Mouse (Mus musculus) stomach, embryonic 14.5 days (tissue): ENCODE data around the gene Qsox1. TPM values are rescaled to one million over a fixed set of nuclear protein-coding genes. Genes with fewer than 3 reads are reported as not detected.

Source experiments
- ATAC-seq: fragments of 200-750 bp; cut with Nextera tagmentation; 2 replicates; pipeline ENCODE4 v1.8.0; 2017; ENCODE audit warnings: low read depth, moderate TSS enrichment; ENCODE audit not compliant: insufficient number of reproducible peaks, insufficient read depth, low FRiP score
- H3K27ac ChIP-seq: fragments of 300-500 bp; sonication (generic); 2 replicates; pipeline ENCODE4 v1.5.1; 2014; ENCODE audit warnings: mild to moderate bottlenecking, low read length, moderate library complexity, mixed read lengths
- H3K27me3 ChIP-seq: fragments of 300-500 bp; sonication (generic); 2 replicates; pipeline ENCODE4 v1.6.1; 2014; ENCODE audit warnings: low read length, control low read depth, mixed read lengths; ENCODE audit not compliant: control insufficient read depth, insufficient read depth
- H3K36me3 ChIP-seq: fragments of 300-500 bp; sonication (generic); 2 replicates; pipeline ENCODE4 v1.6.1; 2014; ENCODE audit warnings: mild to moderate bottlenecking, control low read depth, low read length, moderate library complexity, mixed read lengths; ENCODE audit not compliant: control insufficient read depth, insufficient read depth
- H3K4me1 ChIP-seq: fragments of 300-500 bp; sonication (generic); 2 replicates; pipeline ENCODE4 v1.6.1; 2014; ENCODE audit warnings: low read length, control low read depth, mixed read lengths; ENCODE audit not compliant: control insufficient read depth, insufficient read depth
- H3K4me2 ChIP-seq: fragments of 300-500 bp; sonication (generic); replicated peaks from 2 replicates; pipeline ENCODE4 v1.6.1; 2014; ENCODE audit warnings: low read depth, low read length, control low read depth
- H3K4me3 ChIP-seq: fragments of 300-500 bp; sonication (generic); 2 replicates; pipeline ENCODE4 v1.5.1; 2014; ENCODE audit warnings: low read depth, low read length, control low read depth
- H3K9ac ChIP-seq: fragments of 300-500 bp; sonication (generic); replicated peaks from 2 replicates; pipeline ENCODE4 v1.6.1; 2014; ENCODE audit warnings: low read depth, mild to moderate bottlenecking, control low read depth, low read length, moderate library complexity, mixed read lengths
- H3K9me3 ChIP-seq: fragments of 300-500 bp; sonication (generic); 2 replicates; pipeline ENCODE4 v1.6.1; 2016; ENCODE audit warnings: low read depth, low read length, control low read depth; ENCODE audit not compliant: control insufficient read depth
- WGBS: fragments of 180-500 bp; shearing (Covaris S2); extraction: QIAGEN DNeasy Blood & Tissue Kit; methylation state at CpG from one replicate; pipeline ENCODE4 v1.1.7; 2014; 5-methylcytosine and 5-hydroxymethylcytosine counted together
- polyA plus RNA-seq: library from polyadenylated mRNA; unstranded; fragments of >200 nt; fragmentation: Nextera tagmentation; extraction: Ambion mirVana; gene quantifications from 2 replicates; pipeline ENCODE4 v1.2.1, GENCODE M21; 2014

Gene Qsox1
- polyA plus RNA-seq, 1 experiment from 2014 or later: 26.9 TPM

DNA sequence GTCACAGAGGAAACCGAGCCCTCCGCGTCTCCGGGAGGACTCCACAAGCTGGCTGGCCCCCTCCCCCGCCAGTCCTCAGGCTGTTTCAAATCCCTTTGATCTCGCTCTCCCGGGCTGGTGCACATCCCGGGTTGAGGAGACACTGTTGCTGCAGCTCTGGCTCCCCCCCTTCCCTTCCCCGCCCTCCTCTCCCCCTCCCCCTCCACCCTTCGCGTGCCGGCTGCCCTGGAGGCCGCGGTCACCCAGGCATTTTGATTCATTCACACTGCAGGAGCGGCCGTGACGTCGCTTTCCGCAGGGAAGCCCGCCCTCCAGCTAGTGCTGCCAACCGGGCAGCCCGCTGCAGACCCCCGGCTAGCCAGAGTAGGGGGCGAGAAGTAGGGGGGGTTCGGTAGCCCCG is 70.7 kb downstream of the Qsox1 start:
- Histone ChIP-seq H3K4me2 (peak overlapping the region; percentile 90), H3K4me3 (peak overlapping the region; percentile 50), H3K9ac (no peak overlapping the region), H3K9me3 (no peaks in the 10 kb centered on the region), H3K27ac (no peak overlapping the region), H3K27me3 (peaks cover 73% of the 10 kb centered on the region), H3K4me1 (peaks cover 14% of the 10 kb centered on the region), H3K36me3 (no peaks in the 10 kb centered on the region)
- WGBS: 0% methylated on average over 26 of the region's 26 CpGs
- ATAC-seq: peak; percentile 50; the same call in 1 of the 2 replicates

DNA sequence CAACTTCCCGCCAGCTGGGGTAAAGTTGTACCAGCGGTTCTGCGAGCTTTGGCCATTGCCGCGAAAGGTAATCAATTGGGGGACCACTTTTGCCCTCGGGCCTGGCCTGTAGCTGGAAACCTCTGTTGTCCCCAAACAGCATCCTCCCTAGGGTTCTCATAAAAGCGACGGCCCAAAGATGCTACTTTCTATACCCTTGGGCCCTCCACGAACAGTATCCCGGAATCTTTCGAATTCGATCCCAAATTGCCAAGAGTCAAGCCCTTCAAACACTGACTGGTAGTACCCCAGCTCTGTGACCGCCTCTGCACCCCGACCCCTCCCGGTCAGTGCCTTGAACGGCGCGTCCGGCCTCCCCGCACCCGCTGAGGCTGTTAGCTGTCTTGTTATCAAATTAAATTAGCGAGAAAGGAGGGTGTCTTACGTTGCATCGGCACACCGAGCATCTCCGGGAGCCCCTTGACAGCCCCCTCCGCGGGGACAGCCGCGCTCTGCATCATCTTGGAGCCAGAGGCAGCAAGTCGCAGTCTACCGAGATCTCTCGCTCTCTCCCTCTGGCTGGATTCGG is 71.2 kb downstream of the Qsox1 start:
- H3K9me3 ChIP-seq: no peaks in the 10 kb centered on the region
- peak overlapping the region; percentile 50 for H3K4me3 ChIP-seq
- H3K27me3 ChIP-seq: peaks cover 72% of the 10 kb centered on the region
- WGBS: under 1% methylated on average over 34 of the region's 34 CpGs
- ATAC-seq: no peak
- H3K9ac ChIP-seq: no peak overlapping the region
- H3K4me2 ChIP-seq: peak overlapping the region; percentile 90
- H3K36me3 ChIP-seq: no peaks in the 10 kb centered on the region
- H3K27ac ChIP-seq: no peak overlapping the region
- peaks cover 14% of the 10 kb centered on the region for H3K4me1 ChIP-seq

DNA sequence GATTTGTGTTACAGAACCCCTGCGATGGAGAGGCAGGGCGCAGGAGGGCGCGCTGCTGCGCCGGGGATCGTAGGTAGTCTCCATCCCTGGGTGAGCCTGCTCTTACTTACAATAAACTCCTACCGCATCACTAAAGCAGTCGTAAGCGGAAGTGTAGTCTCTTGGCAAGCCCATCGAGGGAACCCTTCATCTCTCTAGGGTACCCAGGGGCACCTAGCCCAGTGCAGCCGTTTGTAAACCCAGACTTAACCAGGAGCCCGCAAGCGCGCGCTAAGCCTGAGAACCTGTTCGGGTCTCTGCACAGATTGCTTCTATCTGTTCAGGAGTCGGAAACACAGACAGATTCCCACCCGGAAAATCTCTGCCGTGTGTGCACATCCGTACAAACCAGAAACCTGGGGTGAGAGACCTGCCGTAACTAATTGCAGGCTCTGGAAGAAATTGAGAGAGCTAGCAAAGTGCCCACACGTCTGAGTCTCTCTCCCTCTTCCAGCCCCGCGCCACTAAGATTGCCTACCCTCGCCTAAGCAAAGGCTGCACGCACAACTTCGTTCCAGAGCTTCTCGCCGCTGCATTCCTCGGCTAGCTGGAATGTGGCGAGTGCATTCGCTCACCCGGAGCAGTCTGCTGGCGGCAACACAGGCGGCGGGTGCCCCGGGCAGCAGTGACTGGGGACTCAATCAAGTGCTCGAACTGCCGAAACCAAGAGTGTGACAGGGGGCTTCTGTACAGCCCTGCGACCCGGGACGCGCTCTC is 71.9 kb downstream of the Qsox1 start:
- H3K4me2 ChIP-seq: peak overlapping the region; percentile 21; the same call in 1 of the 2 replicates
- no peak overlapping the region for H3K27ac ChIP-seq
- ATAC-seq: no peak
- WGBS: under 1% methylated on average over 44 of the region's 44 CpGs
- peaks cover 14% of the 10 kb centered on the region for H3K4me1 ChIP-seq
- H3K9me3 ChIP-seq: no peaks in the 10 kb centered on the region
- H3K9ac ChIP-seq: no peak overlapping the region
- H3K27me3 ChIP-seq: peaks cover 72% of the 10 kb centered on the region
- no peaks in the 10 kb centered on the region for H3K36me3 ChIP-seq
- H3K4me3 ChIP-seq: peak overlapping the region; percentile 50

DNA sequence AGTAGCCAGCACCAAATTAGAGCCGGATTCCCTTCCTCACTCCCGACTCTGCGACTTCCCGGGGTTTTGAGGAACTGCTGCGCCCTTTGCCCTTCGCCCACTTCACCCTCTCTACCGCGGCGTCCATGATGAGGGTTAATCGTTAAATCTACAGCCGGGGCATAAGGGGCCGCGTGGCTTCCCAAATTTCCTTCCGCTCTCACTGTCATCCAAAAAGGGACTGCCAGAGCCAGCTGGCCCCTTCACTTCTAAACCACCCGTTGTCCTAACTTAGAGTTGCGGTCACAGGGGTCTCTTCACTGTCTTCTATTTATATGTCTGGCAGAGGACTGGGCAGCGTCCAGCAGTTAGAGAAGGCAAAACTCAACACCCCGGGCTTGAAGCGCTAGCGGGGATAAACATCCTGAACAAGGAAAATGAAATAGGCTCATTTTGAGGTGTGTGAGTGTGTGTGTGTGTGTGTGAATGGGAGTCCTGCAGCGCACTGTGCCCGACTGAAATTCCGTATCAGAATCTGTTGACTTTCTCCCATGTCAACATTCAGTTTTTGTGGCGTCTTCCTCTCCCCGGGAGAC is 74.8 kb downstream of the Qsox1 start:
- H3K27me3 ChIP-seq: peaks cover 83% of the 10 kb centered on the region
- H3K27ac ChIP-seq: no peak overlapping the region
- H3K36me3 ChIP-seq: no peaks in the 10 kb centered on the region
- H3K9me3 ChIP-seq: no peaks in the 10 kb centered on the region
- H3K4me1 ChIP-seq: peaks cover 12% of the 10 kb centered on the region
- no peak overlapping the region for H3K9ac ChIP-seq
- ATAC-seq: no peak
- no peak overlapping the region for H3K4me3 ChIP-seq
- H3K4me2 ChIP-seq: no peak overlapping the region
- WGBS: 1% methylated on average over 25 of the region's 25 CpGs

DNA sequence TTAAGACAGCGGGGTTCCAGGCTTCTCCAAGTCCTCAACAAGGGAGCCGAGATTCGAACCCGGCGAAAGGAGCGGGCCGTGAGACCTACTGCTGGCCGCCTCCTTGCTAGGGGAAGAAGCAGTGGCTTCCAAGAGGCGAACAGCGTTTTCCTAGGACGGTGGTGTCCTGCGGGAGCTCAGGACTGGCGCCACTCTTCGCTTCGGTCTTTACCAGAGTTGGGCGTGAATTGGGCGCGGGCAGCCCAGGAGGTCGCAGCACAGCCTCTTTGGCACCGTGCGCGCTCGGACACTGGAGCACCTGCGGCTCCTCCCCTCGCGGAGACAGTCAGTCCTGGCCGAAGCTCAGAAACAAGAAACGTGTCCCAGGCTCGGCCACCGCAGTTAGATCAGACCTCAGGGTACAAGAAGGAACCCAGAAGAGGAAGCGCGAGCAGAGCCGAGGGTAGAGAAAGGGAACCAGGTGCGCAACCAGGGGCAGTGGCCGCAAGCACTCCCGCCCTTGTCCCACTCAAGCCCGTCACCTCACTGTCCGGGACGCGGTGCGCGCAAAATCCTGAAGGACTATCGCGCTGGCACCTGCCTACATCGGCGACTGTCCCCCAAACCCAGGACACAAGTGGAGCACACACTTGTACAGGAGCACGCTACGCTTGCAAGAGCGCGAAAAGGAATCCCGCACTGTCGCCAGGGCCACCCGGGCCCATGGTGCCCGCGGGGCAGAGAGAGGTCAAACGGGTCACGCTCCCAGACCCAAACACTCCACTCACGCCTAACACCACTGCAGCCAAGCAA is 75.5 kb downstream of the Qsox1 start:
- Histone ChIP-seq H3K4me2 (no peak overlapping the region), H3K9me3 (no peaks in the 10 kb centered on the region), H3K9ac (no peak overlapping the region), H3K36me3 (no peaks in the 10 kb centered on the region), H3K4me1 (peaks cover 5% of the 10 kb centered on the region; the same call in 1 of the 2 replicates), H3K27ac (no peak overlapping the region), H3K27me3 (peaks cover 82% of the 10 kb centered on the region), H3K4me3 (no peak overlapping the region)
- 1% methylated on average over 58 of the region's 58 CpGs for WGBS
- no peak for ATAC-seq

DNA sequence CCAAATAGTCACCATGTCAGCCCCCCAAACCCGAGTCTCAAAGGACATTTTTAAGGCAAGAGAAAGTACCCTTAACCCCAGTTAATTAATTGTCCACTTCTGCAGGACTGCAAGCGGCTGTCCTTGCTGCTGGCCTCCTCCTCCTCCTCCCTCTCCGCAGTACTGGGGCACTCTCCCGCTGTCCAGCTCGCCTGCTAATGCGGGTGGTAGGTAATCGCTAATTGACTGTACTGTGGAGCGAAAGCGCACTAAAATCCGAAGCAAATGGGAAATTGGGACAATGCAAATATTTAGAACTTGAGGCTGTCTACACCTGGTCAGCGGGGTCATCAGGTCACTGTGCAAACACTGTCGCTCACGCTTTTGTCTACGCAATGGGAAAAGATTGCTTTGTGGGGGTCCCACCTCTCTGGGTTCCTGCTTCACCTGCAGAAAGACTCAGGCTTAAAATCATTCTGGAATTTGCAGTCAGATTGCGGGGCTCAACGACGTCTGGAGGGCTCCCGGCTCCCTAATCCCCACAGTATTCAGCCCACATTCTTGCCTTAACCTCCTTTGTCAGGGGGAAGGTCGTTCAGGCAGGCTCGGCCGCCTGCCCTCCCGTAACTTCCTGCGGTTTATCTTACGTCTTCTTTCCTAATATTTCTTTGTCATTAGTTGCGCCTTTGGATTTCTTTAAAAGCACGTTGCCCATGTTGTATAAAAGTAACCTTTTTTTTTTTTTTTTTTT is 76.4 kb downstream of the Qsox1 start:
- Histone ChIP-seq H3K9me3 (no peaks in the 10 kb centered on the region), H3K9ac (no peak overlapping the region), H3K36me3 (no peaks in the 10 kb centered on the region), H3K4me1 (0 out of 2 replicates have a peak, but pooled peaks cover 3% of the 10 kb centered on the region), H3K27ac (no peak overlapping the region), H3K4me3 (no peak overlapping the region), H3K4me2 (no peak overlapping the region), H3K27me3 (peaks cover 82% of the 10 kb centered on the region)
- ATAC-seq: no peak
- 1% methylated on average over 26 of the region's 26 CpGs for WGBS

DNA sequence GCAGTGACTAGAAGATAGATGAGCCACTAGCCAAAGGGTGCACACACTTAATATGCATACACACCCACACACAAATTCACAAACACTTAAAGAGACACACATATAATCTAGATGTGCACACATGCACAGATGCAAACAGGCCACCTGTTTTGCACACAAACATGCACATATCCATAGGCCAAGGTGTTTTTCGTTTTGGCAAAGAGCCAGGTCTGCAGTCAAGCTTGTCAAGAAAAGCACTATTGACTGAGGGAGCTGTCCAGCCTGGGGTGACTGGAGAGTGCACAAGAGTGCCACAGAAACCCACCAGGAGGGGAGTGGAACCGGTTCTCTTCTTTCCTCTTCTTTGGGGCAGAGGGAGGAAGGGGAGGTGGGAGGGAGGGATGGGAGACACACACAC is 81.5 kb downstream of the Qsox1 start:
- H3K4me3 ChIP-seq: no peak overlapping the region
- no peaks in the 10 kb centered on the region for H3K4me1 ChIP-seq
- no peaks in the 10 kb centered on the region for H3K9me3 ChIP-seq
- WGBS: 1% methylated on average over 2 of the region's 2 CpGs
- no peak overlapping the region for H3K4me2 ChIP-seq
- no peaks in the 10 kb centered on the region for H3K36me3 ChIP-seq
- peaks cover 54% of the 10 kb centered on the region for H3K27me3 ChIP-seq
- H3K27ac ChIP-seq: no peak overlapping the region
- no peak overlapping the region for H3K9ac ChIP-seq
- no peak for ATAC-seq
